Mouse (Mus musculus): ENCODE measurements at regions not wholly inside any gene's neighbourhood (a gene's known extent, or its start where the extent isn't known, plus 50 kb on each side); places are given as distances from the start of the nearest gene placed in this dataset.
A peak's percentile ranks its signal among the peaks of the same experiment; 100 is the strongest.

GRCm38 (mm10) chr2:133362693-133363443 is 189.1 kb upstream of the Bmp2 start:
- DNase-seq (ENCODE audit: low read depth, low spot score): no peak

- no peak for DNase-seq (ENCODE audit: low read depth, low spot score)
Measured at GRCm38 (mm10) chr2:133371490-133372215, 180.3 kb upstream of the Bmp2 start.

GRCm38 (mm10) chr2:133373543-133373942 is 178.4 kb upstream of the Bmp2 start:
- DNase-seq (ENCODE audit: low read depth, low spot score): no peak

- DNase-seq (ENCODE audit: low read depth, low spot score): peak; percentile 46
Measured at GRCm38 (mm10) chr2:133381054-133381453, 170.9 kb upstream of the Bmp2 start.

- no peak for DNase-seq (ENCODE audit: low read depth, low spot score)
Measured at GRCm38 (mm10) chr2:133383135-133383920, 168.6 kb upstream of the Bmp2 start.

- no peak for DNase-seq (ENCODE audit: low read depth, low spot score)
Measured at GRCm38 (mm10) chr2:133385297-133385696, 166.7 kb upstream of the Bmp2 start.

GRCm38 (mm10) chr2:133387349-133387748 is 164.6 kb upstream of the Bmp2 start:
- no peak for DNase-seq (ENCODE audit: low read depth, low spot score)

GRCm38 (mm10) chr2:133392298-133392697 is 159.7 kb upstream of the Bmp2 start:
- DNase-seq (ENCODE audit: low read depth, low spot score): no peak

GRCm38 (mm10) chr2:133397566-133397965 is 154.4 kb upstream of the Bmp2 start:
- DNase-seq (ENCODE audit: low read depth, low spot score): peak; percentile 26

- no peak for DNase-seq (ENCODE audit: low read depth, low spot score)
Measured at GRCm38 (mm10) chr2:133399059-133399690, 152.8 kb upstream of the Bmp2 start.

GRCm38 (mm10) chr2:133400963-133401362 is 151.0 kb upstream of the Bmp2 start:
- DNase-seq (ENCODE audit: low read depth, low spot score): no peak

- DNase-seq (ENCODE audit: low read depth, low spot score): no peak
Measured at GRCm38 (mm10) chr2:133416990-133417581, 134.9 kb upstream of the Bmp2 start.

- no peak for DNase-seq (ENCODE audit: low read depth, low spot score)
Measured at GRCm38 (mm10) chr2:133419686-133420303, 132.2 kb upstream of the Bmp2 start.

GRCm38 (mm10) chr2:133425538-133425937 is 126.4 kb upstream of the Bmp2 start:
- no peak for DNase-seq (ENCODE audit: low read depth, low spot score)

GRCm38 (mm10) chr2:133427039-133427438 is 124.9 kb upstream of the Bmp2 start:
- DNase-seq (ENCODE audit: low read depth, low spot score): no peak

- DNase-seq (ENCODE audit: low read depth, low spot score): no peak
Measured at GRCm38 (mm10) chr2:133429369-133430062, 122.4 kb upstream of the Bmp2 start.

GRCm38 (mm10) chr2:133430741-133431438 is 121.1 kb upstream of the Bmp2 start:
- DNase-seq (ENCODE audit: low read depth, low spot score): peak; percentile 39

GRCm38 (mm10) chr2:133432141-133432813 is 119.7 kb upstream of the Bmp2 start:
- DNase-seq (ENCODE audit: low read depth, low spot score): peak; percentile 69
